Mouse (Mus musculus) testis, adult 2 months (tissue): ENCODE measurements around the gene Phf21a.

Experiments used
- CTCF ChIP-seq: fragments of 200-500 bp; IDR thresholded peaks from 2 replicates; pipeline ENCODE4 v1.5.1; 2012; ENCODE audit warnings: low read depth, mild to moderate bottlenecking, inconsistent platforms, low read length, moderate library complexity; ENCODE audit not compliant: control insufficient read depth, insufficient read depth, insufficient replicate concordance
- POLR2A ChIP-seq: fragments of 200-500 bp; IDR thresholded peaks from 2 replicates; pipeline ENCODE4 v1.6.1; 2012; ENCODE audit warnings: low read depth, mild to moderate bottlenecking, inconsistent platforms, low read length, moderate library complexity; ENCODE audit not compliant: control insufficient read depth

DNA sequence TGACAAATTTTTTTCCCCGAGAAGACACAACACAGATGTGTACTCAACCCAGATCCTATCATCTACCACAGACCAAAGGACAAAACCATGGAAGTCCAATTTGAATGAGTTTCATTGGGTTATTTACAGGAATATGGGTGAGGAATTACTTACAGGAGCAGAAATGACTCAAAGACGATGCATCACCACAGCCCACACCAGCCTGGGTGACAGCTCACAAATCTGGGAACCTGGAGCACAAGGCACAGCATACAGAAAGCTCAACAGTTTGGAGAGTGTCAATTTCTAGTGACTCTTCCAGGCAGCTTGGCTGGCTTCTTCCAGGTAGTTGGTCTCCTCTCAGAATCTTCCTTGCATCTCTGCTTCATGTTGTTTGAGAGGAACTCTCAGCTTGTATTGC lies 154.8 kb downstream of the Phf21a start:
- TF ChIP-seq POLR2A (no peak), CTCF (no peak)
